Mouse (Mus musculus) urinary bladder, postnatal 10 days (tissue): ENCODE measurements around the gene Ap1s1.

Source experiments
- DNase-seq: peaks from one replicate; pipeline ENCODE4 v3.0.0; 2022; ENCODE audit warnings: low spot score

The Ap1s1 gene

DNA sequence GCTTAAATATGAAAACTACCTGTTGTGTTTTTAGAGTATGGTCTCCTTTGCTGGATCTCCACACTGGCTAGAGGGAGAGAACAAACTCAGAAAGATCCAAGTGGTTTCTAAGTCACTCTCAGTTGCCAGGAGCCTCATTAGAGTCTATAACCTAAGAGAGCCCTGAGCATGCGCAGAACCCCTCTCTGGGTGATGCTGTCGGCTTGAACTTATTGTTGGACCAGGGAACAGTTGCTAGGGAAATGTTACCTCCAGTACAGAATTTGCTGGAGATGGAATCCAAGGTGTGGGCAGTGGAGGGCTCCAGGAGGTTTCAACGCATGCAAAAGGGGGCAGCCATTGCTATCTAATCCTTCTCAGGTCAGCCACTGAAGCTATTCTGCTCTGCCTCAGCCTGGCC, 21.6 kb downstream of the Ap1s1 start:
- no peak for DNase-seq

DNA sequence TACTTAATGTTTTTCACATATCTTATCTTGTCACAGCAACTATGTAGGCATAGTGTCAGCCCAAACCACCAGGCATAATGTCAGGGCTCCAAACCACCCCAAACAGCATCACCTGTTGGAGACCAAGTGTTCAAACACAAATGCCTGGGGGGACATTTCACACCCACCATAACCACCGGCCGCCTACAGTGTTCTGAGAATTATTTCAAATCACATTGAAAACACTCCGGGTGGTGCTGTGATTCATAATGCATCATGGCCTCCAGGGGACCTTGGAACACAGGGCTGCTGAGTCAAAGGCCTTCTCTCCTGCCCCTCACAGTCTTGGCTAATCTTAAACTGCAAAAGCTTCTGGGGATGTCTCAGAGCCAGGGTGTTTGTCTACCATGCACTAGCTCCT, 30.0 kb downstream of the Ap1s1 start:
- DNase-seq: no peak

DNA sequence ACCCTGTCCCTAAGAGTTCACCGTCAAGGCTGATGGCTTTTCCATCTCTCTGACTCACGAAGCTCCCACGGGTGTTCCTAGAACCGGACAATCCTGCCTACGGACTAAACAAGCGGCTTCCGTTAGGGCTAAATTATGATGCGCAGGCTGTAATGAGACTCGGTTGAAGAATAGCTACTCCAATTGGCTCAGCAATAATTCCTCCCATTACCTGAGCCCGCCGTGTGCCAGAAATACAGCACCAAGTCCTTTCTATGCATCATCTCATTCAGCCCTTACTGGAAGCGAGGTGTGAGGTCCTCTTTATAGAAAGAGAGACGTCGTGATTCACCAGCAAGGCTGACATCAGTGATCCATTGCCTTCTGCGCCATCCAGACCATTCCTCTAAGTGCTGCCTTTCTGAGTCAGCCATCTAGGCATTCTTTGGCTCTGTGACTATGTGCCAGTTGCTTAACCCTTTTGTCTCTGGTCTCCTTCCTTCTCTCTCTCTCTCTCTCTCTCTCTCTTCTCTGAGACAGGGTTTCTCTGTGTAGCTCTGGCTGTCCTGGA, 33.5 kb downstream of the Ap1s1 start:
- no peak for DNase-seq

DNA sequence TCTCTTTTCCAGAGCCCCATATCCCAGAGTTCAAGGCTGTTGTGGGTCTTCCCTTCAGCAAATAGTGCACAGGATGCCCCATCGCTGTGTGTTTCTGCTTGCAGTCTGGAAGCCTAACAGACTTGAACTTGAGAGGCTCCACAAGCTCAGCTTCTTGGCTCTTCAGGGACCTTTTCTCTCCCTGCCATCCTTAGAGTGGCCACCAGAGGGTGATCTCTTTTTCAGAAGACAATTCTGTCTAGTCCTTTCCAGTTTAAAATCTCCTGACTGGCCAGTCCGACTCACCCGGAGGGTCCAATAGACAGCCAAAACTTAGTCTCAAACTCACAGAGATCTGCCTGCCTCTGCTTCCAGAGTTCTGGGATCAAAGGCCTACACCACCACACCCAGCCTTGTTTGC, 35.9 kb downstream of the Ap1s1 start:
- DNase-seq: no peak

DNA sequence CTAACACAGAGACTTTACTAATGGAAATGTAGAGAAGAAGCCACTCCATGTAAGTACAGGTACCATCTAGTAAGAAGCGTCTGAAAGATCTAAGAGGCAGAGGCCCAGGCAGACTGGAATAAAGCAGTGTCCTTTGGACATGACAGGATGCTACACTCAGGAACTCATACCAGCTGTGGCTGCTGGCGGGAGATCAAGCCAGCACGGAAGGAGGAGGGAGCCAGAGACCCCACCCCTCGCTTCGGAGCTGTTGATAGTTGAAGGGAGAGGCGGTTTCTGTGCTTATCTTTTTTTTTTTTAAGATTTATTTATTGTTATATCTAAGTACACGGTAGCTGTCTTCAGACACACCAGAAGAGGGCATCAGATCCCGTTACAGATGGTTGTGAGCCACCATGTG, 38.7 kb downstream of the Ap1s1 start:
- no peak for DNase-seq

DNA sequence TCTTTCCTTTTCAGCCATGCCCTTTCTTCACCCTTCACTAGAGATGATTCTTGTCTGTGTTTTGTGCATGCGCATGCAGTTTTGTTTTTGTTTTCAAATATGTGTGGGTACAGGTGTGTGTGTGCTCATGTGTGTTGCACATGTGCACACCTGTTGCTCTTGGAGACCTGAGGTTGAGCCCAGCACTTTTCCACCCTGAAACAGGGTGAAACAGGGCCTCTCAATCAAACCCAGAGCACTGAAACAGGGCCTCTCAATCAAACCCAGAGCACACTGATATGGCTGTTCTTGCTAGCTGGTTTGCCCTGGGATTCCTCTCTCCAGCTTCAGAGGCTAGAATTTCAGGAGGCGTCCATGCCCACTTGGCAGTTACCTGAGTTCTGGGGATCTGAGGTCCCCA, 45.3 kb downstream of the Ap1s1 start:
- no peak for DNase-seq

DNA sequence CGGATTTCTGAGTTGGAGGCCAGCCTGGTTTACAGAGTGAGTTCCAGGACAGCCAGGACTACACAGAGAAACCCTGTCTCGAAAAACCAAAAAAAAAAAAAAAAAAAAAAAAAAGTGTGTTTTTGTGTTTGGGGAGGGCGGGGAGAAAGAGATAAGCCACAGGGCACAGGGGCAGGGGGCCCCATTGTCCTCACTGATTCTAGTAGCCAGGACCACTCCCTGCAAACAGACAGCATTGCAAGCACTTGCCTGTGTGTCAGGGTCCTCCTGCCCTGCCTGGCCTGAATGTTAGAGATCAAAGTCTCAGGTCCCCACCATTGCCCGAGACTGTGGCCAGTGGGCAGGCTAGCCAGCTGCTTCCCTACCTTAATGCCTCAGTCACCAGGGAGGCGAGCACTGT, 46.5 kb downstream of the Ap1s1 start:
- DNase-seq: no peak

DNA sequence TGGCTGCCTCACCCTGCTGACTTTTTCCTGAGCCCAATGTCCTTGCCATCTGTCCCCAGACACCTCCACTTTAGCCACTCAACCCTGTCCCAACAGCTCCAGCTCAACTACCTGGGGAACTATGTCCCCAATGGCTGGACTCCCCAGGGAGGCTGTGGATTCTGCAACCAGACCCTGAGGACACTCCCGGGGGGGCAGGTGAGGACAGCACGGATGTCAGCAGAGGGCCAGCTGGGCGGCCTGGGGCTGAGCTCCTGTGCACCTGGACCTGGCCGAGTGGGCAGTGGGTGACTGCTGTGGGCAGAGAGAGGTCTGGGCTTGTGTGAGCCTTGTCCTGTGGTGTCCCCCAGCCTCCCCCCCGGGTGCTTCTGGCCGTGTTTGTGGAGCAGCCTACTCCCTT, 56.1 kb downstream of the Ap1s1 start:
- DNase-seq: no peak

DNA sequence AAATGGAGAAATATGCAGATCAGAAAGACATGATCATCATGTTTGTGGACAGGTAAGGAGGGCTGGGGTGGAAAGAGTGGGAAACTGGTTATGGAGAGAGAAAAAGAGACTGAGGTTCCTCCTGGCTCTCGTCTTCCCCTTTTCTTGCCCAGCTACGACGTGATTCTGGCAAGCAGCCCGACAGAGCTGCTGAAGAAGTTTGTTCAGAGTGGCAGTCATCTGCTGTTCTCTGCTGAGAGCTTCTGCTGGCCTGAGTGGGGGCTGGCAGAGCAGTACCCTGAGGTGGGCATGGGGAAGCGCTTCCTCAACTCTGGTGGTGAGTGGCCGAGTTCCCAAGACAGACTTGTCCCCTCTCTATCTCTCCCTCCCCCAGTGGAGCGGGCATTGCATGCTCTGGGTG, 57.5 kb downstream of the Ap1s1 start:
- DNase-seq: no peak

DNA sequence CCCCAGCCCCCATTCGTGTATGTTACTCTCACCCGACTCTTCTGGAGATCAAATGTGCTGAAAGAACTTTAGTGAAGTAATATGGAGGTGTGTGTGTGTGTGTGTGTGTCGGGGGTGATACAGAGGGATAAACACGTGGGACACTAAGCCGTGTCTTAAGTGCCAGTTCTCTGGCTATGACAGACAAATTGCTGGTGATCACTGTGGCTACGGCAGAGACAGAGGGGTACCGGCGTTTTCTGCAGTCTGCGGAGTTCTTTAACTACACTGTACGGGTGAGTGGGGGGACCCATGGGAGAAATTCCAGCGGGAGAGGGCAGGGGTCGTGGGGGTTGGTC, 58.0 kb downstream of the Ap1s1 start, which contains the start of gene Znhit1:
TSS of gene Znhit1 (minus strand) at position 88 of the 338 bp plus-strand sequence.
- DNase-seq: no peak

DNA sequence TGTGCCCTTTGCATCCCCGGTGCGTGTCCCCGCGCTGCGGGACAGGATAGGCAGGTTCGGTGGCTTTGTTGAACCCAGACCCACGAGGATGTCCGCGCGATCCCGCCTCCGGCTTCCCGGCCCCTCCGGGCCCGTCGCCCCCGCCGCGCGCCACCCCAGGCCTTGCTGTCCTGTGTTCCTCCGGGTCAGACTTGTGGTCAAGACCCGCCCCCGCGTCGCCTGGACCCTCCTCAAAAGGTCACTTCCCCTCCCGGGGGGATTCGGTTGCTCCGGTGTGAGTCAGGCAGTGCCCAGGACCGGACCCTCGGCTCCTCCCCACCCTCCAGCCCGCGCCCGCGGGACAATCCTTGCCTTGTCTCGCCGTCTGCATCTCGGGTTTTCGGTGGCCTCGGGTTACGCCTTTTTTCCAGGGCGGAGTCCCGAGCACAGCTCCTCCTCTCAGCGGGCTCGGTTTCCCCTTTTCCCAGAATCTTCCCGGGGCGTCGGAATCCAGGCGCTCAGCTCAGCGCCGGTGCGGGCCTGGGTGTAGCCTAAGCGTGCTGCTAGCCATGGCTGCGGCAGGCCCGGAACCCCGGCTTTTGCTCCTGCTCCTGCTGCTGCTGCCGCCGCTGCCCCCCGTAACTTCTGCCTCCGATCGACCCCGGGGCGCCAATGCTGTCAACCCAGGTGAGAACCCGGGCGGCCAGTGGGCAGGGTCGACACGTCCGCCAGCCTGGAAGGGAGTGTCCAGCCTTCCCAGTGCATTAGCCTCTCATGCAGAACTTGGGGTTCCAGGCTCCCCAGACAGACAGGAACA, 58.6 kb downstream of the Ap1s1 start:
- peak; percentile 27 for DNase-seq

DNA sequence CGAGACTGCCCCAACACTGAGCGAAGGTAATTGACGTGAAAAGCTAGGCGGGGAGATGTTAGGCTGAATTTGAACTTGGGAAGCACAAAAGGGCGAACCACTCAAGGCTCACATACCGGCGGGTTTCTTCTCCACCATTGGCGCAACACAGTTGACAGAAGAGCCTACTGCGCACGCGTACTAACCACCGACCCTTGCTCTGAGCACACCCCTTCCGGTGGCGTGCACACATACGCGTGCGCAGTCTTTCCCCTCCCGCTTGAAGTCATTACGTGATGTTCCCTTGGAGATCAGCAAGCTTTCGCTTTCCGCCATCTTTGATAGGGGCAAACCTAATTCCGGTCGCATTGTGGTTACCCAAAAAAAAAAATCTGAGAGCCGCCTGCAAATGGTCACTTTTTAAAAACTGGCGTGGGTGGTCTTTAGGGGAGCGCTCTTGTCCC, 59.2 kb downstream of the Ap1s1 start, which contains the start of gene Plod3:
TSS of gene Plod3 (plus strand) at position 325 of the 443 bp plus-strand sequence.
- DNase-seq: peak; percentile 86
